Mouse (Mus musculus) lung, postnatal 0 days (tissue): Measurements from ENCODE around the gene Chrd.

ENCODE experiments used
- CTCF ChIP-seq: IDR thresholded peaks from 2 replicates; pipeline ENCODE4 v1.5.1; 2016; ENCODE audit warnings: antibody characterized with exemption, mild to moderate bottlenecking
- EP300 ChIP-seq: IDR thresholded peaks from 2 replicates; pipeline ENCODE4 v1.6.1; 2016; ENCODE audit warnings: antibody characterized with exemption, mild to moderate bottlenecking, control low read depth

DNA sequence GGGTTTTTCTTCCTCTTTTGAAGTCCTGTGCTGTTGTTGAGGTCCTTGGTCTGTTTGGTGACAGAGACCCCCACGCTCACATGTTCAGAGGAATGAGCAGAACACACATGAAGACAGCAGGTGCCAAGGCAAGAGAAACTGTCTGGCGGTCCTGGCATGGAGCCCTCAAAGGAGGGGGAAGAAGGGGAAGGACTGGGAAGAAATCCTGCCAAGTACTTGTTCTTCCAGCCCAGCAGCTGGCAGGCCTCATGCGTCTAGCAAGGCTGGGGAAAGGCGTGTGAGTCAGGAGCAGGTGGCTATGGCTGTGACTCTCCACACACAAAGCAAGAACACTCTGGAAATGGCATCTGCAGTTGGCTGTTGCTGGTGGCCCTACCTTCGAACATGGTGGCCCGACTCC, 13.7 kb downstream of the Chrd start:
- TF ChIP-seq CTCF (no peak), EP300 (no peak)
